Mouse (Mus musculus): ENCODE data around the gene Idh2.
"Not testable (repeated sequence)": the region's sequence is repeated elsewhere in the genome, so short reads cannot be mapped to it uniquely, and the experiment has no call there.

Idh2 gene

GRCm38 (mm10) chr7:80115224-80115590, at the start of gene Idh2:
Idh2 (minus strand) TSS chr7:80115392.
- peak; percentile 88 to 90 for DNase-seq (ENCODE audit: low spot score in 2 of 2)

GRCm38 (mm10) chr7:80160945-80161306, 45.7 kb upstream of the Idh2 start:
- DNase-seq (ENCODE audit: low spot score in 2 of 2), result peak; percentile 55 to 74

- no peak for DNase-seq (ENCODE audit: low spot score in 2 of 2)
Observed at GRCm38 (mm10) chr7:80160293-80160944, 45.2 kb upstream of the Idh2 start.

GRCm38 (mm10) chr7:80158496-80159268, 43.5 kb upstream of the Idh2 start:
- no peak for DNase-seq (ENCODE audit: low spot score in 2 of 2)

GRCm38 (mm10) chr7:80156711-80157227, 41.6 kb upstream of the Idh2 start:
- DNase-seq (ENCODE audit: low spot score in 2 of 2), result peak; percentile 67 to 78

- DNase-seq (ENCODE audit: low spot score in 2 of 2), result peak; percentile 44 to 46
Observed at GRCm38 (mm10) chr7:80154689-80155088, 39.5 kb upstream of the Idh2 start.

GRCm38 (mm10) chr7:80152756-80153155, 37.6 kb upstream of the Idh2 start:
- no peak for DNase-seq (ENCODE audit: low spot score in 2 of 2)

GRCm38 (mm10) chr7:80152152-80152551, 37.0 kb upstream of the Idh2 start:
- no peak for DNase-seq (ENCODE audit: low spot score in 2 of 2)

GRCm38 (mm10) chr7:80149356-80149755, 34.2 kb upstream of the Idh2 start:
- no peak for DNase-seq (ENCODE audit: low spot score in 2 of 2)

GRCm38 (mm10) chr7:80146077-80146476, 30.9 kb upstream of the Idh2 start:
- peak; percentile 75 to 78 for DNase-seq (ENCODE audit: low spot score in 2 of 2)

GRCm38 (mm10) chr7:80144695-80145094, 29.5 kb upstream of the Idh2 start:
- no peak for DNase-seq (ENCODE audit: low spot score in 2 of 2)

GRCm38 (mm10) chr7:80143331-80144273, 28.4 kb upstream of the Idh2 start:
- DNase-seq (ENCODE audit: low spot score in 2 of 2), result peak; percentile 95

GRCm38 (mm10) chr7:80140815-80141214, 25.6 kb upstream of the Idh2 start:
- peak; percentile 80 for DNase-seq (ENCODE audit: low spot score in 2 of 2)

- no peak for DNase-seq (ENCODE audit: low spot score in 2 of 2)
Observed at GRCm38 (mm10) chr7:80138375-80138774, 23.2 kb upstream of the Idh2 start.

GRCm38 (mm10) chr7:80135173-80135532, 20.0 kb upstream of the Idh2 start:
- no peak for DNase-seq (ENCODE audit: low spot score in 2 of 2)

GRCm38 (mm10) chr7:80134454-80135172, 19.4 kb upstream of the Idh2 start:
- peak in 1 of 2 experiments; percentile 33 for DNase-seq (ENCODE audit: low spot score in 2 of 2)

GRCm38 (mm10) chr7:80132541-80132940, 17.3 kb upstream of the Idh2 start:
- DNase-seq (ENCODE audit: low spot score in 2 of 2), result peak; percentile 71 to 73

- not testable (repeated sequence) for DNase-seq (ENCODE audit: low spot score in 2 of 2)
Observed at GRCm38 (mm10) chr7:80131315-80131714, 16.1 kb upstream of the Idh2 start.

GRCm38 (mm10) chr7:80130344-80131055, 15.3 kb upstream of the Idh2 start:
- no peak for DNase-seq (ENCODE audit: low spot score in 2 of 2)

- DNase-seq (ENCODE audit: low spot score in 2 of 2), result no peak
Observed at GRCm38 (mm10) chr7:80129278-80129677, 14.1 kb upstream of the Idh2 start.

- DNase-seq (ENCODE audit: low spot score in 2 of 2), result no peak
Observed at GRCm38 (mm10) chr7:80123672-80124071, 8.5 kb upstream of the Idh2 start.

Measured in spleen, postnatal 36 days (tissue).